Mouse (Mus musculus): ENCODE results near the gene Cyth3.

Gene Cyth3

DNA sequence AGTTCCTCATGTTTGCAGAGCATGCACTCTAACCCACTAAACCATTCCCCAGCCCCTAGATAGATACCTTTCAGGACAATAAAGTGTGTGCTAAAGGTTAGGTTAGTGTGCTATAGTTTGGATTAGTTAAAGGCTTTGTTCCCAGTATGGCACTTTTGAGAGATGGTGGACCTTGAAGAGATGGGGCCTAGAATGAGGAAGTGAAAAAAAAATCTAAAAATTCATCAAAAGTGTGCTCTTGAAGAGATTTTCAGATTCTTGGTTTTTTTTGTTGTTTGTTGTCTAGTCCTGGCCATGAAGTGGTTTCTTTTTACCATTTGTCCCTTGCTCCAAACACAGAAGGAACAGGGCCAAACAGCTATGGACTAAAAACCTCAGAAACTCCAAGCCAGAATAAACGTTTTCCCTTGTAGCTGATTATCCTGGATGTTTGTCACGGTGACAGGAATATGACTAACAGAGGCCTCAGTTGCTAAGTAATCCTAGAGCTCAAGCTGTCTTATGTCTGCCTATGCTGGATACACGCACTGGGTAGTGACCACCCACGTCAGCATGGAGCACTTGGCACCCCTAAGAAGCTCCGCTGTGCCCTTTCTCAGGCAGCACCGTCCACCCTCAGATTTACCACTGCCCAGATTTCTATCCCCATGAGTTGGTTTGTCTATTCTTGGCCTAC is 48.6 kb downstream of the Cyth3 start:
- DNase-seq: no peak

GRCm38 (mm10) chr5:143674576-143674975 is 52.3 kb downstream of the Cyth3 start:
- no peak for DNase-seq

- no peak for DNase-seq
These were observed 54.2 kb downstream of the Cyth3 start for GRCm38 (mm10) chr5:143676218-143676985.

DNA sequence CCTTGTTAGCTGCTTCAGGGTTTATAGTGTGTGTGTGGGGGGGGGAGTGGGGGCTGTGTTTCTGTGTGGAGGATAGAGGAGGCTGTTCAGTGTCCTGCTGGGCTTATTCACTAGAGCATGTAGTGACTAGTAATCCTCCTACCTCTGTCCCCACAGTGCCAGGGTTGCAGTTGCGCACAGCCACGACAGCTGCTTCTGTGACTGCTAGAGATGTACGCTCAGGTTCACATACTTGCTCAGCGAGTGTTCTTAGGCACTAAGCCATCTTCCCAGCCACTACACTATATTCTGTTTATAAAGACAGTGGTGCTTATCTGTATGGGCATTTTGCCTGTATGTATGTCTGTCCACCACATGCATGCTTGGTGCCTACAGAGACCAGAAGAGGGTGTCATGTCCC is 55.1 kb downstream of the Cyth3 start:
- DNase-seq: no peak

DNA sequence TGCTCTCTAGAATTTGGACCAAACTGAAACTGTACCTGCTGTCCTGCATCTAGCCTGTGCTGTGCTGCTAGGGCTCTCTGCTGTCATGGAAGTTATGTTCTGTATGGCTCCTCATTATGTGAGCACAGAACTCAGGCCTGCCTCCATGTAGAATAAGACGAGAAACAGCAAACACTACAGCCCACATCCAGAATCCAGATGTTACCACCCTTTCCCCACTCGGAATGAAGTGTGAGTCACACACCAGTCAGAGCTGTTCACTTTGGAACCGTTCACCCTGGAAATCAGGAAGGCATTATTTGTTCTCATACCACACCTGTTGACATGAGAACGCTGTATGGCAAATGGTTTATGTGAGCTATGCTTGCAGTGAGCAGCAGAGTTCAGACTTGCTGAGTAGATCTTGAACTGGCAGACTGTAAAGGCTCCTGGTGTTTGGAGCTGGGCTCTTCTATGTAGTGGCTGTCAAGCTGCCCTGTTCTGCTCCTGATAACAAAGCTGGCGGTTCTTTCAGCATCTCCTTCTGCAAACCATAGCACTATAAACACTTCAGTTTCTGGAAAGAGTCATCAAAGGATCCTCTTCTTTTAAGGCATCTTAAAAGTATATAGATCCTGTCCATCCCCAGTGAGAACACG is 56.5 kb downstream of the Cyth3 start:
- no peak for DNase-seq

DNA sequence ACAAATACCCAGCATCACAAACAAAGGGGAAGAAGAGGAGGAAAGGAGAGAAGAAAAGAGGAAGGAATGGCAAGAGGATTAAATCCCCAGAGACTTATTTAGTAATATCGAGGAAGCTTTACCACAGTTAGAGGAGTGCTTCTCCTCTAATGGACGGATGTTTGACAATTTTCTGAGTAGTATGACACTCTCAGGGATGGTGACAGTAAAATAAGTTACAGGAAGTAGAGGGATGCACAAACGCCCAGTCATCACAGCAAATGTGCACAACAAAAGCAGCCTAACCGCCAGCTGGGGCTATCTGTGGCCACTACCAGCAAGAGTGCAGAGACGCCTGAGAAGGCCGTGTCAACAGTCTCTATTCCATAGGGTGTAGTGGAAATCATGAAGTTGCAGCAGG is 57.4 kb downstream of the Cyth3 start:
- no peak for DNase-seq

DNA sequence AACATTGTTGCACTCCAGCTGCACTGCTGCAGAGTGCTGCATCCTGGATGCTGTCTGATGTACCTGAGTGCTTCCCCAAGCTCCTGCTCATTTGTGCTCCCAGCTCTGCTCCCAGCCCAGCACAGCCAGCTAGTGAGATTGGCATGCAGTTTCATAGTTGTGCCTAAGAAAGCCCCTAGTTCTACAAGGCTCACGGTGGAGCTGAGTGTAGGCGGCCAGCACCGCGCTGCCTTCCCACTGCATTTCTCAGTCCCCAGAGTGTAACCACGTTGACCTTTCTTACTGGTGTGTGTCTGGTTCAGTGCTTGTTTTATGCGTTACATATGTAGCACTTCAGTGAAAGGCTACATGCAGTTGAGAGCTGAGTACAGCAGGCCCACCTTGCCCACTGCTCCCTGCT is 61.4 kb downstream of the Cyth3 start:
- no peak for DNase-seq

- no peak for DNase-seq
These were observed 62.7 kb downstream of the Cyth3 start for GRCm38 (mm10) chr5:143684911-143685390.

DNA sequence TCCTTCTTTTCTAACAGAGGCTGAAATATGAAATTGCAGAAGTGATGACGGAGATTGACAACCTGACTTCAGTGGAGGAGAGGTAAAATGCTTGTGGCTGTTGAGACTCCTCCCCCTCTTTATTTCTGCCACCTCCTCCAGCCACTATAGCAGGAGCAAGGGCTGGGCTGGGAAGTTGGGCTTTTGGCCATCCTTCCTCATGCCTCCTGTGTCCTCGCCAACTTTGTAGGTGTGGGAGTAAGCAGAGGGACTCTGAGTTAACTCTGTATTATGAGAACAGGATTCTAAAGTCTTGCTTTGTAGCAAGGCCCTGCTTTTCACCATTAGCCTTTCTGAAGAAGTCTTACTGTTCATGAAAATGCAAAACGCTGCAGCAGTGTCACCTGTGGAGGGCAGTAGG is 64.2 kb downstream of the Cyth3 start:
- no peak for DNase-seq

GRCm38 (mm10) chr5:143687589-143687988 is 65.3 kb downstream of the Cyth3 start:
- no peak for DNase-seq

DNA sequence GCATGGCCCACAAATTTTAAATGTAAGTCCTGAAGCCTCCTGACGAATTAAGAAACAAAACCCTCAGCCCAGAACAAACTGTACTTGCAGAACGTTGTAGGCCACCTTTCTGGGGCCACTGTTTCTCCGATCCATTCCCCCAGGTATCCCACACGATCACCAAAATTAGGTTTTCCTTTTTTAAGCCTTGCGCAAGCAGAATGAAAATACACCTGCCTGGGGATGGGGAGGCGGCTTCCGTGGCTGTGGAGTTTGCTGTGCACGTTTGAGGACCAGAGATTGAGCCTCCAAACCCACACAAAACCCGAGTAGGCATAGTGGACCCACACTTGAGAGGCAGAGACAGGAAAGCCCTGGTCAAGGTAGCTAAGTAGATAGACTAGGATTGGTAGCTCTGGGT is 68.1 kb downstream of the Cyth3 start:
- no peak for DNase-seq

GRCm38 (mm10) chr5:143690926-143691325 is 68.7 kb downstream of the Cyth3 start:
- DNase-seq: no peak

- DNase-seq: no peak
These were observed 74.1 kb downstream of the Cyth3 start for GRCm38 (mm10) chr5:143696323-143696722.

- no peak for DNase-seq
These were observed 76.2 kb downstream of the Cyth3 start for GRCm38 (mm10) chr5:143698454-143698853.

DNA sequence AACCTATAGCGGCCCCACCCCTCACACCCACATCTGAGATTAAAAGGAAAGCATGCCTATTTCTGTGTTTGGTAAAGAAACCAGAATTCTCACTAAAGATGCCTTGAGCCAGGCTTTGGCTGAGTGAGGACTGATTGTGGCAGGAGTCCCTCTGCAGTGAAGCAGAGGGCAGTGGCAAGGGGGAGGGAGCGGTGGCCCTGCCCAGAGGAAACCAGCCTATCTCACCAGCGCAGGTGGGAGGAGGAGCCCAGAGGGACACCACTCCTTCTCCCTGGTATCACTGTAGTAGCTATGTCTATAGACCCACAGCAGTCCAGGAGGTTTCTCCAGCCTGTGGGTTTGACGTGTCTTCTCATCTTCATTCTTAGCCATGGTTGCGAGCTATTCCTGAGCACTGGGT is 78.0 kb downstream of the Cyth3 start:
- no peak for DNase-seq

DNA sequence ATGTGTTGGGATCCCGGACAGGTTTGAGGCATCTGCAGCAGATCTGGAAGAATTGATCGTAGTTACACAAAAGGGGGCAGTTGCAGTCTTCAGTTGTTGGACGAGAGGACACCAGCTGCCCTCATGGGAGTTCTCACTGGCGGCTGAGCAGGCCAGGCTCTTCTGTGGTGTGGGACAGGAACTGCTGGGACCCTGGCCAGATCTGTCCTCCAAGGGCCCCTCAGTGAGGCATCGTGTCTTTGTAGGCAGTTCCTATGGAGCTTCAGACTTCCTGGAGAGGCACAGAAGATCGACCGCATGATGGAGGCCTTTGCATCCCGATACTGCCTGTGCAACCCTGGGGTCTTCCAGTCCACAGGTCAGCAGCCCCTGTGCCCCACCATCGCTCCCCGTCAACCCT is 78.8 kb downstream of the Cyth3 start:
- DNase-seq: no peak

GRCm38 (mm10) chr5:143704875-143705658 is 82.8 kb downstream of the Cyth3 start:
- no peak for DNase-seq

DNA sequence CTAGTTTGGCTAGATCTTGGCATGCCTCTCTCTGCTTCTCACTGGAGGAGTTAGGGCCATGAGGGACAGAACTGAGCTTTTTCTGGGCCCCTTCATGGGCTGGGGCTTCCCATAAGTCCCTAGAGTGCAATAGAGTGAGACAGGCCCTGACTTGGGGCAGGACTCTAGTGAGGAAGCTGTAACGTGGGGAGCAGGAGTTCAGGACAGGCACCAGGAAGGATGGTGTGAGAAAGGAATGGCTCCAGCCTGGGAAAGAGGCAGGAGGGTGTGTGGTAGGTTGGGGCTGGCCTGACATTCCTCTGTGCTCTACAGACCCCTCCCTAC is 83.4 kb downstream of the Cyth3 start:
- DNase-seq: no peak

GRCm38 (mm10) chr5:143706030-143706821 is 84.0 kb downstream of the Cyth3 start:
- no peak for DNase-seq

- DNase-seq: no peak
These were observed 84.6 kb downstream of the Cyth3 start for GRCm38 (mm10) chr5:143706822-143707200.

DNA sequence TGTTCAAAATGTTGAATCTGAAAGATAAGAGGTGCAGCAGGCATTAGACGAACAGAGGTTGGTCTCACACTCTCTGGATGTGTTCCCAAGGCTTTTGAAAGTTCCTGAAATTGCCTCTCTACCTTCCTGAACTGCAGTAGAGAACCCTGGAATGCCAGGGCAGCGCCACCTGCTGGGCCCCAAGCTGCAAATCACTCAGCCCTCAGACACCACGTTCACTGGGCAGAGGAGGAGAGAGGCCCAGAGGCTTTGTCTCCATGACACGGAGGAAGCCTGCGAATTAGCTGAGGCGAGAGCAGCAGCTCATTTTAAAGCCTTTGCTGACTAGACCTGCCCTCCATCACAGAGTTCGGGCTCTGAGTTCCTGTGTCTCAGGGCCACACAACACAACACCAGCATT is 89.1 kb downstream of the Cyth3 start:
- no peak for DNase-seq

DNA sequence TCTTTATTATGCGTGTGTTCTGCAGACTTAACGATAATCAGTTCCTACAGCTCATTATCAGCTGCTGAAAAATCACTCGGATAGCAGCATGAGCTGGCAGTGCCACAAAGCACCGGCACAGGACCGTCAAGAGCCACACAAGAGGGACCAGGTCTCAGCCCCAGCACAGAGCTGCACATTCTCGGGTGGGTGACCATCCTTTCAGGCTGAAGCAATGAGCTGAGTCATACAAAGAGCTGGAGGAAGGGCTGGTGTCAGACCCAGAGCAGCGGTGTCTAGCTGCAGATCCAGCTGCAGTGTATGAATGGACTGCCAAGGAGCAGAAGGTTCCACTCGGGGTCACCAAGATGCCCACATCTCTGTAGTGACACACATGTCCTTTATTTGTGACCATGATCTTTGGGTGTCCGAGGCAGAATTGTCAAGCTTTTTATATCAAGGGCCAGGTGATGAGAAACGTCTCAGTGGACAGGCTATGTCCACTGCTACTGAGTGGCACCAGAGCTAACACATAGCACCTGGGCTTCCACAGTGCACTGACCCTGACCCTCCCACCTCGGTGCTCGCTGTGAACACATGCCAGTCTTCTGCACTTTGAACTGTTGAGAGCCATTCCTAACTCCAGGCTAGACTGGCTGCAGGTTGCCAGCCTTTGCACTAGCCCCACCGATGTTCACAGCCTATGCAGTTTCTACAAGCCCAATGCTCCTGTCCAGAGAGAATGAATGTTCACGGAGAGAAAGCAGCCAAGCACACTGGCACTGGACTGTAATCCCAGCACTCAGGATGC is 90.0 kb downstream of the Cyth3 start:
- DNase-seq: no peak
